Mouse (Mus musculus) heart, embryonic 16.5 days (tissue): ENCODE measurements at regions not wholly inside any gene's neighbourhood (a gene's known extent, or its start where the extent isn't known, plus 50 kb on each side); places are given as distances from the start of the nearest gene placed in this dataset.

Experiments used
- ATAC-seq: fragments of 200-750 bp; cut with Nextera tagmentation; replicated peaks from 2 replicates; pipeline ENCODE4 v1.8.0; 2017; ENCODE audit warnings: moderate number of reproducible peaks; ENCODE audit not compliant: insufficient read depth, low FRiP score; ENCODE audit errors: extremely low read depth
- H3K27ac ChIP-seq: fragments of 300-500 bp; sonication (generic); 2 replicates; pipeline ENCODE4 v1.5.1; 2014; ENCODE audit warnings: mild to moderate bottlenecking, low read length, control low read depth, moderate library complexity
- H3K27me3 ChIP-seq: fragments of 300-500 bp; sonication (generic); 2 replicates; pipeline ENCODE4 v1.6.1; 2014; ENCODE audit warnings: low read length, mixed read lengths; ENCODE audit not compliant: control insufficient read depth, insufficient read depth
- H3K36me3 ChIP-seq: fragments of 300-500 bp; sonication (generic); 2 replicates; pipeline ENCODE4 v1.6.1; 2014; ENCODE audit not compliant: control insufficient read depth, insufficient read depth
- H3K4me1 ChIP-seq: fragments of 300-500 bp; sonication (generic); 2 replicates; pipeline ENCODE4 v1.6.1; 2014; ENCODE audit warnings: low read length, mixed read lengths; ENCODE audit not compliant: control insufficient read depth, insufficient read depth
- H3K4me2 ChIP-seq: fragments of 300-500 bp; sonication (generic); 2 replicates; pipeline ENCODE4 v1.6.1; 2014; ENCODE audit warnings: low read depth, mild to moderate bottlenecking, control low read depth, low read length
- H3K4me3 ChIP-seq: fragments of 300-500 bp; sonication (generic); 2 replicates; pipeline ENCODE4 v1.5.1; 2014; ENCODE audit warnings: mild to moderate bottlenecking, control low read depth, low read length
- H3K9ac ChIP-seq: fragments of 300-500 bp; sonication (generic); 2 replicates; pipeline ENCODE4 v1.6.1; 2014; ENCODE audit warnings: low read length, control low read depth
- H3K9me3 ChIP-seq: fragments of 300-500 bp; sonication (generic); replicated peaks from 2 replicates; pipeline ENCODE4 v1.6.1; 2016; ENCODE audit warnings: low read length; ENCODE audit not compliant: control insufficient read depth
- WGBS: fragments of 180-500 bp; shearing (Covaris S2); extraction: QIAGEN DNeasy Blood & Tissue Kit; methylation state at CpG from one replicate; pipeline ENCODE4 v1.1.7; 2014; 5-methylcytosine and 5-hydroxymethylcytosine counted together

DNA sequence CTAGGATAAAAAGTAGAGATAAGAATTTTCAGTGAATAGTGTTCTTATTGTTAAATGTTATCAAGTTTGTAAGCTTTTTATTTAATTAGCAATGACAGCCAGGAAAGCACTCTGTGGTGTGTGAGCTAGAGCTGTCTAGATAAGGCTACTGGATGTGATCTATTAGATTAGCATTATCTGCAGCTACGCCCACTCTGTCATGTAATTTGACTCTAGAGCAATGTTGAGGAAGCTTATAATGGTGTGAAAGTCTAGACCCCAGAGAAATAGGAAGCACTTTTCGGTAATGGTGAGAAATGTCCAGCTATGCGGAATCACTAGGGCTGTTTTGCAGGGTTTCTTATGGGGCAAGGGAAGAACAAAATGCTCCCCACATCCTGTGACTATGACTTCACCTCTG, 410.2 kb downstream of the Gm9195 start:
- no peaks in the 10 kb centered on the region for H3K4me1 ChIP-seq
- no peak overlapping the region for H3K9ac ChIP-seq
- no peaks in the 10 kb centered on the region for H3K9me3 ChIP-seq
- no peaks in the 10 kb centered on the region for H3K27me3 ChIP-seq
- WGBS, result 19% methylated on average over 3 of the region's 3 CpGs
- H3K36me3 ChIP-seq, result no peaks in the 10 kb centered on the region
- no peak overlapping the region for H3K4me3 ChIP-seq
- H3K4me2 ChIP-seq, result no peak overlapping the region
- no peak overlapping the region for H3K27ac ChIP-seq
- ATAC-seq, result no peak

DNA sequence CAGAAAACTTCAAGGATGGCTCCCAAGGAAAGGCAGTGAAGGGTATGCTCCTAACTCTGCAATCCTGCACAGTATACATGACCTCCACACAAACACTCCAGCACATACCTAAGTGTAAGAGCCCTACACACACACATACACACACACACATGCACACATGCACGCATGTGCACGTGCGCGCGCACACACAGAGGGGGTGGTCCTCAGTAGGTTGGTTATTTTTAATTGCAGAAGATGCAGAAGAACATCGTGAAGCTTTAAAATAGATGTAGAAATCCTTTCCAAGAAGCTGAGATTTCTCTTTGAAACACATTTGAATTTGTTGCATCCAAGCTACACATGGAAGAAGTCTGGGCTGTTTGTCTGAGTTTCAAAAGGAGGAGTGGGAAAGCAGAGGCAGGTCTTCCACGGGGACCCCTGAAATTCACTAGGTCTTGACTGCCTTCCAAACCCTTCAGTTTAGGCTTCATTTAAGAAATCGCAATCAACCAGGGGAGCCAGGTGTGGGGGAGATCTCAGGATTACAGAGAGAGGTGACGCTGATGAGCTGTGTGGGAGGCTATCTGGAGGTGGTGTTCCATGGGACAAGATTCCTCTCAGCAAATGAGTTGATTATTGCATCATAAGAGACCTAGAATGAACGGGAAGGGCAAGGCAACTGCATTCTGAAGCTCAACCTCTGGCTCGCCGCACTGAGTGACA, 427.4 kb downstream of the Gm9195 start:
- Histone ChIP-seq H3K27ac (no peak overlapping the region), H3K4me1 (no peaks in the 10 kb centered on the region), H3K9me3 (no peaks in the 10 kb centered on the region), H3K4me3 (no peak overlapping the region), H3K9ac (no peak overlapping the region), H3K4me2 (no peak overlapping the region), H3K36me3 (no peaks in the 10 kb centered on the region), H3K27me3 (no peaks in the 10 kb centered on the region)
- ATAC-seq, result no peak
- 85% methylated on average over 12 of the region's 12 CpGs for WGBS

DNA sequence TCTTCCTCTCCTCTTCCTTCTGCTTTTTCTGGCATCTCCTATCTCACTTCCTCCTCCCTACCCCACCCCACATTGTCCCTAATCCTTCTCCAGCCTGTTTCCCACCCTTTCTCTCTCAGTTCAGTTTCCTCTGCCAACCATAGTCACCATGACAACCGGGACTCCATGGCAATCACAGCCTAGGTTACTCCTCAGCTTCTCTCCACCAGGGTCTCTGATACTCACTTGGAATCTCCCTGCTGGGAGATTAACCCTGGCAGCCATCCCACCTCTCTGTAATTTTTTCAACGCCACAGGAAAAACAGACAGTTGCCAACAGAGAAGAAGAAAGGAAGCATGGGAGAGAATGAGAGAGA, 448.8 kb downstream of the Gm9195 start:
- Histone ChIP-seq H3K4me2 (no peak overlapping the region), H3K9me3 (no peaks in the 10 kb centered on the region), H3K36me3 (no peaks in the 10 kb centered on the region), H3K27me3 (no peaks in the 10 kb centered on the region), H3K4me3 (no peak overlapping the region), H3K9ac (no peak overlapping the region), H3K4me1 (no peaks in the 10 kb centered on the region), H3K27ac (no peak overlapping the region)
- ATAC-seq, result no peak
- WGBS, result 21% methylated on average over 2 of the region's 2 CpGs

DNA sequence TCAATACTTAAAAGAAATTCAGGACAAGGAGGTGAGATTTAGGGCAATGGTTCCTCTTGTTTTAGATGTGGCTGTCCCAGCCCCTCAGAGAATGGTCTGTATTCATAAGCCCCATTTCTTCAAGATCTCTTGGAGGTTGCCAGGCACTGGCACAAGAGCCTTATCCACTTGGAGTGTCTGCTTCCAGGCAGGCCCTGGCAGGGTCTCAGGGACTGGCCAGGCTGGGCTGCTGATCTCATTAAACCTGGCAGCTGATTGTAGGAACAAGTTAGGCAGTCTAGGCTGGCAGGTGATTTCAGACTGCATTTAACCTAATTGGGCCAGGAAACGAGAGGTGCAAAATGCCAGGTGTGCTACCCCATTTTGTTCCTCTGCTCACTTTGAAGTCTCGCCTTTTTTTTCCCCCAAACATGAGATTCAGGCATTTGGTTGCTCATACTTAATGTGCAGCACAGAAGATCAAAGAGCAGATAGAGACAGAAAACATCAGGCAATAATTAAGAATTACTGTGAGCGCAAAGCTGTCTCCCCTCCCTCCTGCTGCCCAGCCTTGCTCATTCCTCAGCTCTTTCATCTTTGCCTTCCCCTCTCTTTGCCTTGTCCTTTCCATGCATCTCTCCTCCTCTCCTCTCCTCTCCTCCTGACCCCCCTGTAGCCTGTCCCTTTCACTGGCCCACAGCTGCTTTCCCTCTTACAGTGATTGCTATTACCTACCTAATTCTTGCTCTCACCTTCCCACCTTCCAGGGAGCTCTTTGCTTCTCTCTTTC, 449.3 kb downstream of the Gm9195 start:
- no peaks in the 10 kb centered on the region for H3K9me3 ChIP-seq
- ATAC-seq, result no peak
- no peak overlapping the region for H3K27ac ChIP-seq
- no peaks in the 10 kb centered on the region for H3K27me3 ChIP-seq
- WGBS, result 64% methylated on average over 3 of the region's 3 CpGs
- H3K4me3 ChIP-seq, result no peak overlapping the region
- no peak overlapping the region for H3K4me2 ChIP-seq
- no peaks in the 10 kb centered on the region for H3K4me1 ChIP-seq
- H3K9ac ChIP-seq, result no peak overlapping the region
- no peaks in the 10 kb centered on the region for H3K36me3 ChIP-seq

DNA sequence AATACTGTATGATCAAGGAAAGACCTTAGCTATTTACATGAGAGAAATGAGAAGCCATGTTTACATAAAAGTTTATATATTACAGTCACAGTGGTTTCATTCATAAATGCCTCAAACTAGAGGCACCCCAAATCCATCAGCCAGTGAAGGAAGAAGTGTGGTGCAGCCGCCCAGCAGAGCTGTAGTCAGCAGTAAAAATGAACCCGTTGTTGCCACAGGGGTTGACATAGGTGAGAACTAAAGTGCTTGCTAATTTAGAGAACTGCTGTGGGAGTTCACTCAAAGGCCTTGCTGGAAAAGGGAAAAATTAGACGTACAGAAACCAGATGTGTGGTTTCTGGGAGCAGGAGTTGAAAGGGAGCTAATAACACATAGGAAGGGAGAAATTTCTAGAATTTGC, 461.2 kb downstream of the Gm9195 start:
- Histone ChIP-seq H3K4me3 (no peak overlapping the region), H3K36me3 (no peaks in the 10 kb centered on the region), H3K27me3 (no peaks in the 10 kb centered on the region), H3K4me2 (no peak overlapping the region), H3K27ac (no peak overlapping the region), H3K9me3 (no peaks in the 10 kb centered on the region), H3K4me1 (no peaks in the 10 kb centered on the region), H3K9ac (no peak overlapping the region)
- no peak for ATAC-seq
- 56% methylated on average over 3 of the region's 3 CpGs for WGBS

DNA sequence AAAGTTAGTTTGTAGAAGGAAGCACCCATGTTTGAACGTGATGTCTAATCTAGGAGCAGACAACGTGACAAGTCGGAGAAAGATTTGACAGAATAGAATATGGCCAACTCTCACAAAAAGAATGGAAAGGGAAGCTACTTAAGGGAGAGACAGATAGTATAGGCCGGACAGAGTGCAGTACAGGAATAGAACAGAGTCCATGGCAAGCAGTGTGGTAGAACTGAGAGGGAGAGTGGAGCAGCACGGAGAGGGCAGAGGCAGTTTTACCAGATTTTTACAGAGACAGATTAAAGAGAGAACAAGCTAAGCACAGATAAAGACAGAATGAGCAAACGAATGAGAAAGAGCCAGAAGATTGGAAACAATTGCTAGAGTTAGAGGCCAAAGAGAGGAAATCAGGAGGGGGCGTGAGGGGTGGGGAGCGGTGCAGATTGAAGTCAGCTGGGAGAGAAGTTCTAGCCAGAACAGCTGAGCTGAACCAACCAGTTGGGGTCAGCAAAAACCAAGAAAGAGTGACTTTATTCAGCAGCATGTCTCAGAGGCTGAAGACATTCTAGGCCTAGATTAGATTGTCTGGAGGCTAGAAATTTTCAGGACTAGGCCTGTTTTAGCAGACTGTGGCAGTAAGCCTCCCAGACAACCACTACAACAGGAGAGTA, 464.1 kb downstream of the Gm9195 start:
- 45% methylated on average over 8 of the region's 8 CpGs for WGBS
- Histone ChIP-seq H3K9ac (no peak overlapping the region), H3K4me2 (no peak overlapping the region), H3K4me3 (no peak overlapping the region), H3K27me3 (no peaks in the 10 kb centered on the region), H3K4me1 (no peaks in the 10 kb centered on the region), H3K27ac (no peak overlapping the region), H3K36me3 (no peaks in the 10 kb centered on the region), H3K9me3 (no peaks in the 10 kb centered on the region)
- ATAC-seq, result no peak

DNA sequence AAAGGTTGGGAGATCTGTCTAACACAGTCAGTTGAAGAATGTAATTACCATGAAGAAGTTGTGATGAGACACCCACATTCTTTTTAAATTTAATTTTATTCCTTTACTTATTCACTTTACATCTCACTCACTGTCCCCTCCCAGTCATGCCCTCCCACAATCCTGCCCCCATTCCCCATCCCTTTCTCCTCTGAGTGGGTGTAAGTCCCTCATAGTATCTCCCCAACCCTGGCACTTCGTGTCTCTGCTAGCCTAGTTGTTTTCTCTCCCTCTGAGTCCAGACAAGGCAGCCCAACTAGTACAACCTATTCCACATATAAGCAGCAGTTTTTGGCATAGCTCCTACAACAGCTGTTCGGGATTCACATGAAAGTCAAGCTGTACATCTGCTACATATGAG, 487.3 kb downstream of the Gm9195 start:
- no peak overlapping the region for H3K4me3 ChIP-seq
- H3K27me3 ChIP-seq, result no peaks in the 10 kb centered on the region
- H3K4me2 ChIP-seq, result no peak overlapping the region
- 61% methylated on average over 2 of the region's 2 CpGs for WGBS
- H3K9ac ChIP-seq, result no peak overlapping the region
- no peaks in the 10 kb centered on the region for H3K36me3 ChIP-seq
- H3K9me3 ChIP-seq, result no peaks in the 10 kb centered on the region
- no peak for ATAC-seq
- H3K4me1 ChIP-seq, result no peaks in the 10 kb centered on the region
- H3K27ac ChIP-seq, result no peak overlapping the region

DNA sequence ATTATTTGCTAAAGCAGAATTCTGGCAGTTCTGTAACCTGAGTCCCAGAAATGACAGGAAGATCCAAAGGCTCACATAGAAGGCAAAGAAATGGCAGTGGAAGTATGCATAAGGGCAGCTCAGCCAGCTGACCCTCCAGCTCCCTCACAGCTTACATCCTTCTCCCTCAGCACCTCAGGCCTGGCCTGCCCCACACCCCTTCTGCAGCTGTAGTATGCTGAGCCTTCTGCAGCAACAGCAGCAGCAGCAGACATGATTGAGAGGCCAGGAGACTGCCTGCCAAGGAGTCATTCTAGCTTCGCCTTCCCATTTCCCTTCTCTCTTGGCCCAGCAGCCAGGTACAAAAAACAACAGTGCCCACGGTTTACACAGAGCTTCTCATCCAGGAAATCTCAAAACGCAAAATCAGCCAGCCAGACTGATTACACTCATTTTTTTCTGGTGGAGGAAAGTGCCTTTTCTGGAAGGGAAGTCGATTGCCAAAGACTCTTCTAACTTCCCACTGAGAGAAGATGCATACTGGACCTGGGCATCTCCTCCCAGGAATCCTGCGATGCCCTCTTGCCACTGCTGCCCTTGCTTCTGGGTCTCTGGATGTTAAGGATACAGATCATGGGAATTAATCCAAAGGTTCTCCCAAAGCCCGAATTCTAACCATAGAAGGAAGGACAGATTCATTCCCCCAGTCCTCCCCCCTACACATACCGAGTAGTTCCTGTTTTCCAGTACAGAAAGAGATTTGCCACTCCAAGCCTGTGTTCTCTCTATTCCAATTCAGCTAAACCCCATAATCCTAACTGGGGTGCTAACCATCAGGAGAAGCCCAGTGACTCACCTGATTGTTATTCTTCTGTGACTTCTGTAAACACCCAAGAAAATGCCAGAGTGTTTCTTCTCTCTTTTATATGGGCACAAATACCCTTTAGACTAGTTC, 489.2 kb downstream of the Gm9195 start:
- H3K27me3 ChIP-seq, result no peaks in the 10 kb centered on the region
- H3K9ac ChIP-seq, result no peak overlapping the region
- WGBS, result 39% methylated on average over 7 of the region's 7 CpGs
- no peaks in the 10 kb centered on the region for H3K36me3 ChIP-seq
- no peak for ATAC-seq
- H3K27ac ChIP-seq, result no peak overlapping the region
- no peak overlapping the region for H3K4me2 ChIP-seq
- no peaks in the 10 kb centered on the region for H3K4me1 ChIP-seq
- H3K9me3 ChIP-seq, result no peaks in the 10 kb centered on the region
- H3K4me3 ChIP-seq, result no peak overlapping the region
